Mouse (Mus musculus) cerebellum, adult (tissue): Measurements from ENCODE around the gene Tdrd7.

ENCODE experiments used
- ATAC-seq: cut with Nextera tagmentation; 2 replicates; pipeline ENCODE4 v1.9.2; 2017; ENCODE audit warnings: mild to moderate bottlenecking, moderate library complexity, mixed read lengths; ENCODE audit not compliant: insufficient number of reproducible peaks, low FRiP score, low TSS enrichment

Tdrd7 gene

GRCm38 (mm10) chr4:46039899-46040298, 74.8 kb downstream of the Tdrd7 start:
- 0 out of 2 replicates have a peak, but pooled peaks have one; percentile 4 for ATAC-seq

GRCm38 (mm10) chr4:46040594-46041192, 75.6 kb downstream of the Tdrd7 start:
- peak; percentile 43 for ATAC-seq

GRCm38 (mm10) chr4:46041761-46042504, 76.8 kb downstream of the Tdrd7 start:
- ATAC-seq = no peak

GRCm38 (mm10) chr4:46042505-46042850, 77.3 kb downstream of the Tdrd7 start:
- no peak for ATAC-seq

- no peak for ATAC-seq
These were observed 78.2 kb downstream of the Tdrd7 start for GRCm38 (mm10) chr4:46043361-46043760.

GRCm38 (mm10) chr4:46047971-46048370, 82.8 kb downstream of the Tdrd7 start:
- ATAC-seq = no peak

- ATAC-seq = no peak
These were observed 83.3 kb downstream of the Tdrd7 start for GRCm38 (mm10) chr4:46048418-46048817.

GRCm38 (mm10) chr4:46053323-46054107, 88.4 kb downstream of the Tdrd7 start:
- no peak for ATAC-seq

- ATAC-seq = no peak
These were observed 91.0 kb downstream of the Tdrd7 start for GRCm38 (mm10) chr4:46056163-46056562.

GRCm38 (mm10) chr4:46061259-46061962, 96.3 kb downstream of the Tdrd7 start:
- peak; percentile 37; the same call in 1 of the 2 replicates for ATAC-seq

- ATAC-seq = no peak
These were observed 98.7 kb downstream of the Tdrd7 start for GRCm38 (mm10) chr4:46063841-46064240.

- no peak for ATAC-seq
These were observed 99.1 kb downstream of the Tdrd7 start for GRCm38 (mm10) chr4:46064263-46064662.

GRCm38 (mm10) chr4:46064961-46065360, 99.8 kb downstream of the Tdrd7 start:
- ATAC-seq = no peak

- no peak for ATAC-seq
These were observed 100.7 kb downstream of the Tdrd7 start for GRCm38 (mm10) chr4:46065695-46066340.

GRCm38 (mm10) chr4:46068060-46068459, 102.9 kb downstream of the Tdrd7 start:
- no peak for ATAC-seq

- ATAC-seq = no peak
These were observed 103.4 kb downstream of the Tdrd7 start for GRCm38 (mm10) chr4:46068573-46068972.

GRCm38 (mm10) chr4:46069851-46070482, 104.8 kb downstream of the Tdrd7 start:
- peak; percentile 51; the same call in 1 of the 2 replicates for ATAC-seq

- ATAC-seq = no peak
These were observed 107.5 kb downstream of the Tdrd7 start for GRCm38 (mm10) chr4:46072631-46073030.

GRCm38 (mm10) chr4:46073736-46074135, 108.6 kb downstream of the Tdrd7 start:
- 0 out of 2 replicates have a peak, but pooled peaks have one; percentile 33 for ATAC-seq

GRCm38 (mm10) chr4:46075664-46076063, 110.5 kb downstream of the Tdrd7 start:
- ATAC-seq = no peak
